Mouse (Mus musculus) urinary bladder, postnatal 4 days (tissue): ENCODE data around the gene Ceacam5.

Experiments
- DNase-seq, 2 experiments: peaks; one replicate each; pipeline ENCODE4 v3.0.0; 2021 to 2022; ENCODE audit warnings: low spot score in 2 of 2

Gene Ceacam5

GRCm38 (mm10) chr7:17712938-17713337 lies at the start of gene Ceacam5:
TSS of gene Ceacam5 (plus strand) at chr7:17713238.
- no peak for DNase-seq
